Mouse (Mus musculus) olfactory bulb, adult 2 months (tissue): ENCODE results near the gene Ankrd39. TPM values are rescaled to one million over a fixed set of nuclear protein-coding genes. Genes with fewer than 3 reads are reported as not detected.

Experiments used
- H3K27ac ChIP-seq: fragments of 200-500 bp; 2 replicates; pipeline ENCODE4 v1.5.1; 2012; ENCODE audit warnings: low read depth, low read length; ENCODE audit not compliant: insufficient read depth
- H3K4me1 ChIP-seq: fragments of 200-500 bp; 2 replicates; pipeline ENCODE4 v1.6.1; 2012; ENCODE audit warnings: low read length; ENCODE audit not compliant: control insufficient read depth, insufficient read depth
- H3K4me3 ChIP-seq: fragments of 200-500 bp; 2 replicates; pipeline ENCODE4 v1.5.1; 2012; ENCODE audit warnings: mild to moderate bottlenecking, low read depth, low read length, moderate library complexity; ENCODE audit not compliant: insufficient read depth
- CTCF ChIP-seq: fragments of 200-500 bp; IDR thresholded peaks from 2 replicates; pipeline ENCODE4 v1.5.1; 2012; ENCODE audit warnings: low read depth, mild to moderate bottlenecking, low read length, moderate library complexity; ENCODE audit not compliant: insufficient read depth
- POLR2A ChIP-seq: fragments of 200-500 bp; IDR thresholded peaks from 2 replicates; pipeline ENCODE4 v1.6.1; 2012; ENCODE audit warnings: mild to moderate bottlenecking, low read depth, low read length, moderate library complexity; ENCODE audit not compliant: insufficient read depth
- WGBS: fragments of 180-500 bp; shearing (Covaris S2); methylation state at CpG from one replicate; pipeline ENCODE4 v1.1.7; 2018; 5-methylcytosine and 5-hydroxymethylcytosine counted together
- polyA plus RNA-seq: library from polyadenylated mRNA; stranded (reverse); fragments of >200 nt; gene quantifications from 2 replicates; pipeline ENCODE4 v1.2.4, GENCODE M21; 2012; ENCODE audit warnings: low replicate concordance; ENCODE audit not compliant: missing spikeins, insufficient read depth, insufficient read length

Gene Ankrd39
- polyA plus RNA-seq, 1 experiment, result not detected

GRCm38 (mm10) chr1:36529875-36530274 is 17.4 kb downstream of the Ankrd39 start:
- whole genome bisulfite sequencing, result 94% methylated on average over 4 of the region's 4 CpGs
- Histone ChIP-seq H3K4me3 (no peak overlapping the region), H3K27ac (no peak overlapping the region), H3K4me1 (peaks cover 5% of the 10 kb centered on the region; the same call in 1 of the 2 replicates)
- TF ChIP-seq POLR2A (no peak), CTCF (no peak)

GRCm38 (mm10) chr1:36529274-36529673 is 18.0 kb downstream of the Ankrd39 start:
- 86% methylated on average over 4 of the region's 4 CpGs for WGBS
- Histone ChIP-seq H3K27ac (no peak overlapping the region), H3K4me3 (no peak overlapping the region), H3K4me1 (no peaks in the 10 kb centered on the region)
- TF ChIP-seq POLR2A (no peak), CTCF (no peak)

- TF ChIP-seq POLR2A (no peak), CTCF (no peak)
- Histone ChIP-seq H3K4me1 (no peaks in the 10 kb centered on the region), H3K4me3 (no peak overlapping the region), H3K27ac (no peak overlapping the region)
- WGBS, result 24% methylated on average over 1 of the region's 1 CpGs
Measured at GRCm38 (mm10) chr1:36528351-36528750, 18.9 kb downstream of the Ankrd39 start.

- H3K4me1 ChIP-seq, result no peaks in the 10 kb centered on the region
- 93% methylated on average over 10 of the region's 10 CpGs for WGBS
- H3K4me3 ChIP-seq, result no peak overlapping the region
- H3K27ac ChIP-seq, result no peak overlapping the region
- TF ChIP-seq CTCF (no peak), POLR2A (no peak)
Measured at GRCm38 (mm10) chr1:36526903-36527302, 20.3 kb downstream of the Ankrd39 start.

GRCm38 (mm10) chr1:36525774-36526173 is 21.5 kb downstream of the Ankrd39 start:
- TF ChIP-seq CTCF (no peak), POLR2A (no peak)
- H3K4me3 ChIP-seq, result no peak overlapping the region
- no peaks in the 10 kb centered on the region for H3K4me1 ChIP-seq
- WGBS, result 94% methylated on average over 12 of the region's 12 CpGs
- H3K27ac ChIP-seq, result no peak overlapping the region

- no peak overlapping the region for H3K4me3 ChIP-seq
- H3K27ac ChIP-seq, result no peak overlapping the region
- no peak for TF ChIP-seq CTCF
- TF ChIP-seq POLR2A, result no peak
- WGBS, result 89% methylated on average over 5 of the region's 5 CpGs
- H3K4me1 ChIP-seq, result peaks cover under 1% of the 10 kb centered on the region; the same call in 1 of the 2 replicates
Measured at GRCm38 (mm10) chr1:36524058-36524457, 23.2 kb downstream of the Ankrd39 start.

GRCm38 (mm10) chr1:36523332-36524013 is 23.8 kb downstream of the Ankrd39 start:
- no peak overlapping the region for H3K4me3 ChIP-seq
- peaks cover 6% of the 10 kb centered on the region; the same call in 1 of the 2 replicates for H3K4me1 ChIP-seq
- WGBS, result 50% methylated on average over 9 of the region's 9 CpGs
- H3K27ac ChIP-seq, result no peak overlapping the region
- TF ChIP-seq CTCF (no peak), POLR2A (no peak)

GRCm38 (mm10) chr1:36522210-36522609 is 25.0 kb downstream of the Ankrd39 start:
- TF ChIP-seq CTCF (no peak), POLR2A (no peak)
- H3K27ac ChIP-seq, result no peak overlapping the region
- peaks cover 10% of the 10 kb centered on the region for H3K4me1 ChIP-seq
- 94% methylated on average over 7 of the region's 7 CpGs for WGBS
- no peak overlapping the region for H3K4me3 ChIP-seq

GRCm38 (mm10) chr1:36519626-36520025 is 27.6 kb downstream of the Ankrd39 start:
- WGBS, result 87% methylated on average over 11 of the region's 11 CpGs
- no peak overlapping the region for H3K27ac ChIP-seq
- no peak overlapping the region for H3K4me3 ChIP-seq
- peaks cover 26% of the 10 kb centered on the region for H3K4me1 ChIP-seq
- TF ChIP-seq POLR2A (no peak), CTCF (no peak)

- no peak for TF ChIP-seq CTCF
- TF ChIP-seq POLR2A, result no peak
- no peak overlapping the region for H3K4me3 ChIP-seq
- H3K4me1 ChIP-seq, result peaks cover 31% of the 10 kb centered on the region
- no peak overlapping the region for H3K27ac ChIP-seq
- WGBS, result 67% methylated on average over 3 of the region's 3 CpGs
Measured at GRCm38 (mm10) chr1:36518259-36518658, 29.0 kb downstream of the Ankrd39 start.
